Mouse (Mus musculus): ENCODE data around the gene 4930469K13Rik.
"Not testable (repeated sequence)": the region's sequence is repeated elsewhere in the genome, so short reads cannot be mapped to it uniquely, and the experiment has no call there.

The 4930469K13Rik gene

DNA sequence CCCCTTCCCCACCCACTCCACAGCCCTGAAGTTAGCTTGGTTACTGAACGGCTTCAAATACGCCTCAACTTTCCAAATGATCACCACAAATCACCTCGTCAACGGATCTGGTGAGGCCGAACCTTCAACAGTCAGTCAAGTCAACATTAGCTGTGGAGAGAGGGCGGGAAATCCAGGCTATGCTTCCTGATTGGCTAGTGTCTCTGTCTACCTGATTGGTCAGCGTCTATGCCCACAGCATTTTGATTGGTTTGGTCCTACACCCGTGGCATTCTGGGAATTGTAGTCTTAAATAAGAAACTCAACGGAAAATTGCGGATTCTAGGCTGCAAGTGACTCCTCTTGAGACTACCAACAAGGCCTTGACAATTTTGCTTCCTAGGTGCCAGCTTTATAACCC, at the start of gene 4930469K13Rik:
4930469K13Rik (minus strand) TSS at position 133 of the 400 bp plus-strand sequence.
- DNase-seq = no peak

DNA sequence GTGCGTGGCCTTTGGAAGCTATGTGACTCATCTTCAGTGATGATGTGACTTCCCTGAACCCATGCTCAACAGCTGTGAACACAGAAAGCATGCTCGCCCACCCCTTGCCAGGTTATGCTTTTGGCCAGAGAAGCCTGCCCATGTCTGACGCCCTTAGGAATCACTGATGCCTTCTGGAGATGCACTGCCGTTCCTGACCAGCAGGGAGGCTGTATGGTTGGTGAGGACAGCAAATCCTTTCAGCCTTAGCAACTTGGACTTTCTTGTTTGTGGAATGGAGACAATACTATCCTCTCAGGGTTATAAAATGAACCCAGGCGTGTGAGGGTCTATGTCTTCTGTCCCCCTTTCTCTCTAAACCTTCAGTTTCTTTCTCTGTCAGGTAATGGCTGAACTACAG, 48.6 kb upstream of the 4930469K13Rik start:
- no peak for DNase-seq

DNA sequence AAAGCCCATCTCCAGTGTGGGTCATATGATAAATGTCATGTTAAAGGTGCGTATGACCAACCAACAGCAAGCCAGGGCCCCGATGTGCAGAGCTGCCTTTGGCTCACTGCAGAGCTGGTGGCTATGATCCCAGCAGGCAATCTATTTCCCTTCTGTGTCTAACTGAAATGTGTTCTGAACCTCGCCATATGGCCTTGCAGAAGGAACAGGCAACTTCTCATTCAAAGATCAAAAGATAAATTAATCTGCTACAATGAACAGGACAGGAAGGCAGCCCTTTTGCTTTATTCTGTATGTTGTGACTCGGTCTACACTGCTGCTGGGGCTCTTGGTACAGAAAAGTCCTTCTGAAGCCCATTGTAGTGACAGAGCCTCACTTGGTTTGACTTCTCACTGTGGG, 46.1 kb upstream of the 4930469K13Rik start:
- no peak for DNase-seq

DNA sequence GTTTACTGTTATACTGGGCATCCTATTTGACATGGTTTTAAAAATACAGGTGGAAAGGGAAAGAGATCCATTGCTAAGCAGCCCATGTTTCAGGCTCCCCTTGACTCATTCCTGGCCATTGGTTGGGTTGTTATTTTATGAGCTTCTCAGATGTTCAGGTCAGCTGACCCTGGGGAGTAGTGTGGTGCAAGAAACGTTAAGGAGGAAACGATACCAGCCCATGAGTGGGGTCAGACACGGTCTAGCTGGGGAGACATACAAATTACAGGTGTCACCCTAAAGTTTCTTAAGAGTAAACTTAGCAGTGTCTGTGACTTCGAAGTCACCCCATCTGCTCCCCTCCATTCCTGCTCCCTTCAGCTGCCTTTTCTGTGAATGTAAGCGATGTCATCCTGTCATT, 45.6 kb upstream of the 4930469K13Rik start:
- DNase-seq = no peak

DNA sequence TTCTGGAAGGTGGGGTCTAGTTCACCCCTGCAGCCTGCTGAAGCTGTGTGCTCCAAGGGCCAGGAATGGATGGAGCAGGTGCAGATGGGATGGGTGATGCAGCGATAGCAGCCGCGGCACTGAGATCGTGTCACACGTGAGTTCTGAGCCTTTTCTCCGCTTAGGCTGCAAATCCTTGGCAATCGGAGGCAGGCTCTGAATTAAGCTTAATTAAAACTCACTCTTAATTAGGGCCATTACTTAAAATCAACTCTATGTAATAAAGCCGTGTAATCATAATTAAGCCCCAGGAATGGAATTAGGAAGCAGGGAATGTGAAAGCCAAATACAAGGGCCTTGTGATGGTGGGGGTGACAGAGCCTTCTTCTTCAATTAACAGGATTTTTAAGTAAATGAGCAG, 40.9 kb upstream of the 4930469K13Rik start:
- no peak for DNase-seq

DNA sequence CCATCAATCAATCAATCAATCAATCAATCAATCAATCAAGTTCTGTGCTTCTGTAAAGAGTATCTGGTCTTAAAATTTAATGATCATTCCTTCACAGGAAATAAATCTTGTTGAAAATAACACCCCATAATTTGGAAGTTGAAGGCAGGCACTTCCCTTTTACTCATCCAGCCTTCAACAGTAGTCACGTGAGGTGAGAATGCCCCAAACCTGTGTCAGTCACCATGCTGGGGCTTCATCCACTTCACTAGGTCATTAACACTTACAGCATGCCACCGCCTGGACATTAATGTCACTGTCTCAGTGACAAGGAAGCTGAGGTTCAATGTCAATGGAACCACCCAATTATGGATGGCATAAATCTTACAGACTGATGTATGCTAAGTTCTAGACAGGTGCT, 30.1 kb upstream of the 4930469K13Rik start:
- DNase-seq = no peak

DNA sequence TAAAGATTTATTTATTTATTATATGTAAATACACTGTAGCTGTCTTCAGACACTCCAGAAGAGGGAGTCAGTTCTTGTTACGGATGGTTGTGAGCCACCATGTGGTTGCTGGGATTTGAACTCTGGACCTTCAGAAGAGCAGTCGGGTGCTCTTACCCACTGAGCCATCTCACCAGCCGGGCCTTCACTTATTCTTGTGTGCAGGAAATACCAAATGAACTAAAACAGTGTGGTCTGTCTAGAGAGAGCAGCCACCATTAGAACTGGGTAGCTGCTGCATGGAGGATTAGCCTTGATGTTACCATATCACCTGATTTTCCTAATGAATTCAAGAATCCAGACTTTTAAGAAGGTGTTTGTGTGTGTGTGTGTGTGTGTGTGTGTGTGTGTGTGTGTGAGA, 27.4 kb upstream of the 4930469K13Rik start:
- DNase-seq = not testable (repeated sequence)

DNA sequence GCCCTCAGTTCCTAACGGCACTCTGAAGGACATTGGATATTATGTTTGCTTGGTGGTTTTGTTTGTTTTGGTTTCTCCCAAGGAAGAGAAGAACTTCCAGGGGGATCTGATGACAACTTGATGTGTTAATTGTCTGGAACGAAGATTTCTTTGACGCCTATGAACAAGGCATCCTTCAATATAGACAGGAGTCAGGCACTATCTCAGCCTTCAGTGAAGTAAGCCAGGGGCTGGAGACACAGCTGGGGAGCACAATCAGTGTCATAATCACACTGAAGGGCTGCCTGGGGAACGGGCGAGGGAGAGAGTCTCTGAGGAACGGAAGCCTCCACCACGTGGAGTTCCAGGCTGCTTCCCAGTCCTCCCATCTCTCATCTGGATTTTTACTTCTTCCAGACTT, 26.5 kb upstream of the 4930469K13Rik start:
- DNase-seq = no peak

DNA sequence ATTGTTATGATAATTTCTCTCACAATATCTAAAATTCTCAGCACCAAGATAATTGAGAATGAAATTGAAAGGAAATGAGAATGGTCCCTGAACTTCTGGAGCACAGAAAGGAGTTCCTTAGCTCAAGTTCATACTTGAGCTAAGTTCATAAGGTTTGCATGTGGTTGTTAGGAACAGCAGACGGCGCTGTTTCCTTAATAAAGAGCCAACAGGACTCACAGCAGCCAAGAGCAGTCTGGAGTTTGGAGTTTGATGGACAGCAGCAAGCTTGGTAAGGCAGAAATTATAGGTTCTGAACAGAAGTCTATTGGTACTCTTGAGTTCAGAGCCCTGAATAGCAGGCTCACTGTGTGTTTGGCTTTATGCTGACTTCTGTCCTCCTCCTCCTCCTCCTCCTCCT, 24.8 kb upstream of the 4930469K13Rik start:
- DNase-seq = peak; percentile 31

DNA sequence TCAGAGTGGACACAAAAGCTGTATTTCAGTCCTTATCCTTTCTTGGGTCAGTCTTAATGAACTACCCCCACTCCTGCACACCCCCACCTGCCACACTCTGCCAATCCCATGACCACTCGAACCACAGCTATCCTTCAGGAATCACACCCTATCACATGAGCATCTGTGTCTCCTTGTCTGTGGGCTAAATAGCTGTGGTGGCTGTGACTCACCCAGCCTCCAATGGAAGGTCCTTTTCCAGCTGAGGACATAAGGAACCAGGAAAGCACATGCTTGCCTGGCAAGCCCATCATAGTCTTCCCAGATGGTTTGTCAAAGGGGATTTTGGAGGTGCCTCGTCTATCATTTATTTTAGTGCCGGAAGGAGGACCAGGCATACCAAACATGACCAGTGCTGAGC, 20.0 kb upstream of the 4930469K13Rik start:
- no peak for DNase-seq

DNA sequence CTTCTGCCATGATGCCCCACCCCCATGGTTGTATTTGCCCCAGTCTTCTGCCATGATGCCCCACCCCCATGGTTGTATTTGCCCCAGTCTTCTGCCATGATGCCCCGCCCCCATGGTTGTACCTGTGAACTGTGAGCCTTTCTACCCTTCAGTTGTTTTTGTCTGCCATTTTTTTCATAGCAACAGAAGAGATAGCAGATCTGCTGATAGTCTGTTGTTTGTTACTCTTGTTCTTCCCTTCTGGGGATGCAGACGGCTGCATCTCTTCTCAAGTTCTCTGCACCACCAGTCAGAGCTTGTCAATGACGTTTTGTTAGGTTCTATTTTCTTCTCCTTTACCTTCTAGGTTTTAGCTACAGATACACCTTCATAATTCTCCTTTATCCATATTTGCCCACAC, 19.2 kb upstream of the 4930469K13Rik start:
- DNase-seq = no peak

DNA sequence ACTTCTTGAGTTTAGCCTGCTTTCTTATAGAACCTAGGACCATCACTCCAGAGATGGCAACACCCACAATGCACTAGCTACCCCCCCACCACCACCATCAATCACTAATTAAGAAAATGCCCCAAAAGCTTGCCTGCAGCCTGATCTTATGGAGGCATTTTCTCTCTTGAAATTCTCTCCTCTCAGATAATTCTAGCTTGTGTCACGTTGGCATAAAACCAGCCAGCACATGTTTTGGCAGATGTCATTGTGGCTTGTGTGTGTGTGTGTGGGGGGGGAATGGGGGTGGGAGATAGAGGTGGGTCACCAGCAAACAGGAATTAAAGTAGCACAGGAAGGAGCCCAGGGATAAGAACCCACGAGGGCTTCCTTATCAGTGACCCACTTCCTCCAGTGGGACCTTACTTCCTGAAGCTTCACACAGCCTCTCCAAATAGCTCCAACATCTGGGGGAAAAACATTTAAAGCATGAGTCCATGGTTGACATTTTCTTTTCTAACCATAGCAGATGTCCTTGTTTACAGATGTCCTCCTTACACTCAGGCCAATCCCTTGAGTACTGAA, 18.3 kb upstream of the 4930469K13Rik start:
- no peak for DNase-seq

DNA sequence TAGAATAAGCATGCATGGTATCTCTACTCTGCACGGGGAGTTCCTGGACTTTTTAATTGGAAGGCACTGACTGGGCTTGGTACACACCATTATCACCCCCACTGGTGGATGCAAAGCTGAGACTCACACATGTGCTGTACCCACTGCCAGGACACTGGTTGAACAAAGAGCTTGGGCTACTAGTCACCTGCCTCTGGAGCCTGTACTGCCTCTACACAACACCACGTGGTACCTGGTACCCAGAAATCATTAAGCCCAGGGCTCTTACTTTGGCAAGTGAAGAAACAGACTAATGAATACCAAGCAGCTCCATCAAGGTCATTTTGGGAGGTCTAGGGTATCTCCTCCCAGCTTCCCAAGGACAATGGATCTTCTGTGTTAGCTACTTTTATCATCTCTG, 15.4 kb upstream of the 4930469K13Rik start:
- no peak for DNase-seq

DNA sequence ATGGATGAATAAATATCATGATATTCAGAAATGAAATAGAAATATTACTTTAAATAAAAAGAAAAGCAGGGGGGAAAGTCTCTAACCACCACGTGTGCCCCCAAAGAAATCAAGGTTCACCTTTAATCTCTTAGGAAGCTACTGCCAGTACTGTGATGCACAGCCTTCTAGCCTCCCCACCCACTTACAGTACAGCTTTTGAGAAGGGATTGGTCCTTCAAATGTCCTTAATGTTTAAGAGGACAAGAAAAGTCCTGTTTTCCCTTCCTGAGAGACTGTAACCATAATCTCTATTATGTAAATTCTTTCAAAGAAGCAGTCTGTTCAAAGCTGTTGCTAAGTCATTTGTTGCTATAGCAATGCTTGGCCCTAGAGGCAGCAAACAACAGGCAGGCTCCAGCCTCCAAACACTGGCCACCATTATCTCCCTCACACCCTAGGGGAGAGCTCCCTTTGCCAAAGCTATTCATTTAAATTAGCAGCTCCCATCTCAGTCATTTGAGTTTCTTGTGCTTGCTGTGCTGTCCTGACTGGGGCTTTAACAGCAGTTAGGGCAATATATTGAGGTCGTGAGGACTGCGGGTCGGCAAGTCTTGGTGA, 14.5 kb upstream of the 4930469K13Rik start:
- DNase-seq = no peak

DNA sequence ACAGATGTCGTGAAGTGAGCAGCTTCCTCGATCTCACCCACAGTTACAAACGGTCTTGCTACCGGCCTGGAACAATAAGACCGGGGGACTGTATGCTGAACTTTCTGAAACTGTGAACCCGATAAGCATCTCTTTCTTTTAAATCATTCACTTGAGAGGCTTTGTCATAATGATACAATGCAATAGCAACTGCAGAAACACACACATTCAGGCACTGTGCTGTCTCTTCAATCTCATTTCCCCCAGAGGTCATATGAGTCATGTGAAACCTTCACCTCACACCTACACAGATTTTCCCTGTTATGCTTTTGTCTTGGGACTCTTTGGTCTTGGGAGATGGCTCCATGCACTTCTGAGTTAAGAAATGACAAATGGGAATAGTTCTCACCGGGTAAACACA, 13.6 kb upstream of the 4930469K13Rik start:
- DNase-seq = no peak

DNA sequence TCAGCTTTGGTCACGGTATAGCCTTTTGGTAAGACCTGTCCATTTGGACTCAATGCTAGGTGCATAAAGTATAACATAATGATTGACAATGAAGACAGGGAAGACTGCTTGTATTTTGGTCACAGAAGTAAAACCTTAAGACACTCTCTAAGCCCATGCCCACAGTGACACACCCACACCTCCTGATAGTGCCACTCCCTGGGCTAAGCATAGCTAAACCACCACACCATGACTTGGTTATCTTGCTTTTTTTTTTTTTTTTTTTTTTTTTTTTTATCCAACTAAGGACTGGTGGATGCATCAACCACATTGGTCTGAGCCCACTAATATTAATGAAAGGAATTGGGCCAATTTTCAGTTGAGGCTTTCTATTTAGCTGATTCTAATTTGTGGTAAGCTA, 10.9 kb upstream of the 4930469K13Rik start:
- no peak for DNase-seq

DNA sequence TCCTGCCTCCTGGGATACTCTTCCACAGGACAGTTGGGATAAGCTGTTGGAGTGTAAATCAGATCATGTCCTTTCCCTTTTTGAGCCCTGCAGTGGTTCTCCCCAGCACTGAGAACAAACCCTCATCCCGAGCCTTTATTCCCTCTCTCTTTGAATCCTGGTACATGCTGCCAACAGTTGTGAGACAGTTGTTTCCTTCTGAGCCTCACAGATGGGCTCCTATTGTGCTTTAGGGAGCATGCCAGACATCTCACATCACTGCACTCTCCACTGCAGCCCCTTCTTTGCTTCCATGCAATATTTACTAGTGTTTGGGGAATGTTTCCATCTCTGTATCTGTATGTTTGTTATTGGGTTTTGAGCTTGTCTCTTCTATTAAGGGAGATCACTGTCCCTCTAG, 6.6 kb upstream of the 4930469K13Rik start:
- no peak for DNase-seq

DNA sequence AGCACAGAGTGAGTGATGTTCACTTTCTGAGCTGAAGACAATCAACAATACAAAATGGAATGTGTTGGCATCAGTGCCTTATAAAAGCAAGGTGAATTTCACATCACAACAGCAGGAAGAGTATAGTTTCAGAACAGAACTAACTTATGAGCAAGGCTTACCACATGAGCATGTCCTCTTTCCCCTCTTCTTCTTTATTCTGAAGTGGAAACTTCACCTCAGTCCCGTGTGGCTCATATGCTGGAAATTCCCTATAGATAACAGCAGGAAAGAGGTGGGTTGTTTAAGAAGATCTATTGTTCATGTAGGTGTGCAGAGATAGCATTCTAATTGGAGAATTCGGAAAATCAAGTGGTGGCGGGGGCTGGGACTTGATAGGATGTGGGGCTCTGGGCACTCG, 3.5 kb upstream of the 4930469K13Rik start:
- no peak for DNase-seq

DNA sequence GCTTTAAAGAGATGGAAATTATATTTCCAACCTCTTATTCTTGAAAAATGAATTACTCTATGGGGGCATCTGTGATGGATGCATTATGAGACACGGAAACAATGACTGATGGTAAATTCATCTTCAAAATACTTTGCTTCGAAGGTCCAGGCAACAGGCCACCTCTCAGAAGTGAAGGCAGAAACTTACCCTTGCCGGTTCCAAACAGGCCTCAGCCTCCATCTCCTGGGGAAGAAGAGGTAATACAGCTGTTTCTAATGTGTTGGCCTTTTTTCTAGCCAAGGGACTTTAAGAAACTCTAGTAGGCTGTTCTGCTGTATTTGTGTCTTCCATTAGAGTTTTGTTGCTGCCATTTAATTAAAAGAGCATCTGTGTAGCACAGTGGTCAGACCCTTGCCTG, 11.3 kb downstream of the 4930469K13Rik start:
- no peak for DNase-seq

DNA sequence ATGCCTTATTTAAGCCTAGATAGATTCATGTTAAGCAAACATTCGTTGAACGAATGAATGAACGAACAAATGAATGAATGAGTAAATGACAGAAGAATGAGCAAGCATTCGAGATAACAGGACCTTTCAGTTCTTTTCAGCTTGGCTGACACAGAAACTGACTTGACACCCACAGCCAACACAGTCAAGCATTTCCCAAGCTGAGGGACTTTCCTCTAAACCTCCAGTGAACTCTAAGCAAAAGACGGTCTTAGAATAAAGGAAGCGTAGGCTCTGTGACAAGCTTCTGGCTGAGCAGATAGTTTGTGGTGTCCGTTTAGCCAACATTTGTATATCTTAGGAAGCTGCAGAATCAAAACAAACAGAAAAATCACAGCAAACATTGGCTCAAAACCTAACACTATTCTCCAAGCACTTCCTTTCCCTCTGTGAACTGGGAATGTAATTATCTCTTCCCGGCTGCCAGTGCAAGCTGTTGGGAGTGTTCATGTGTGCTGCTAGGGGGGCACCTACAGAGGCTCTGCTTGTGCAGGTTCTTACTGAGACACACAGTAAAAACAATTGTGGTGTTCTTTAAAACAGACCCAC, 12.1 kb downstream of the 4930469K13Rik start:
- DNase-seq = no peak

DNA sequence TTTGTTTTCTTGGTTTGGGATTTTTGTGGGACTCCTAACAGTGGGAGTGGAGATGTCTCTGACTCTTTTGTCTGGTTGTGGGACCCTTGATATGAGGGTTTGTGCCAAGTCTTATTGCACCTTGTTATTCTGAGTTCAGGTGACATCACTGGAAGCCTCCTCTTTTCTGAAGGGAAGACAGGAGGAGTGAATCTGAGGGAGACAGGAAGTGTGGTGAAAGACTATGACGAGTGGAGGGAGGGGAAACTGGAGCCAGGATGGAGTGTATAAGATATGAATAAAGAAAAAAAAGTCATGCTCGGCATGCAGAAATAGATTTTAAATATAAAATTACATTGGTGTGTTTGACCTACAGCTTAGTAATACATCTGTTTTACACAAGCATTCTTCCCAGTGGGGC, 13.7 kb downstream of the 4930469K13Rik start:
- no peak for DNase-seq

DNA sequence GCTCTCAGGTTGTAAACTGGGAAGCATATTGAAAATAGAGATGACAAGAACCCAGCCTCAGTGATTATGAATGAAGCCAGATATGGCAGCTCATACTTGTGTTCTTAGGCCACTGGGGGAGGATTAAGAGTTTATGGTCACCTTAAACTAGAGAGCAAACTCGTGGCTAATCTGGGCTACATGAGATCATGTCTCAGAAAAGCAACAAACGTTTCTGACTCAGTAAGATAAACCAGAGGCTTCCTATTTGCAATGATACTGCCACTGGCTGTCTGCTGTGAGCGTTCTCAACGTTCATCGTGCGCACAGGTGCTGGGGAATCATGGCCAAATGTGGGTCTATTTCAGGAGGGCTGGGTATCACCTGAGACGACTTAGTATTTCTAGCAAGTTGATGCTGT, 14.6 kb downstream of the 4930469K13Rik start:
- no peak for DNase-seq

DNA sequence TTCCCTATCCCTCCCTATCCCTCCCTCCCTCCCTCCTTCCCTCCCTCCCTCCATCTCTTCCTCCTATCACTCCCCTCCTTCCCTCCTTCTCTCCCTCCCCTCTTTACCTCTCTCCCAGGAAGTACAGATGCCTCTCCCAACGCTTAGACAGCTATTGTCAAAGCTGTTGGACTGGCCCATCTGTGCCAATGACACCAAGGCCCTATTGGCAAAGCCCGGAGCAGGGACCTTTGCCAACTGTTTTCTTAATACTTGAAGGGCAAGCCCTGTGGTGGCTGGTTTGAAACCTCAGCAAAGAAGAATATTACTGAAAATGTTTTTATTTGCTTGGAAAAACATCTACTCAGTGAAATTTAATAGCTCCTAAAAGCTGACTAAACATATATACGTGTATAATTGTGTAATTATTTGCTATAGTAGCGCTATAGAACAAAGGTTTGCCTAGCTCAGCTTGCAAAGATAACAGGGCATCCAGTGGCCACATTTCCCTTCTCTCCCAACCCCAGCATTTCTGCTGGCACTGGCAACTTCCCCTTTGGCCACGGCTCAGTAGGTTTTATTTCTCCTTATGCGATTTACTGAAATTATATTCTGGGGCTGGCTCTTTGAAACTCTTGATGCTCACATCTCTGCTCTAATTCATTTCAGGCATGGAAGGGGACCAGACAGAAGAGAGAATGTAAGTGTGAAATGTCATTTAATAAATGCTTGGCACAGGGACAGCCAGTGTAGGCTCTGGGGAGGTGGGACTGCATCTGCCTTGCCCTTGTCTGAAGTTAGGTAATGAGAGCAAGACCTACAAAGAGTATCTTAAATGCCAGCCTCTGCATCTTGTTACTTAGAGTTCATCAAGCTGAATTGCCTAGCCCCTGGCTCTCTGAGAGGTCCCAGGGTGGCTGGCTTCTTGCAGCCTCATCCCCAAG, 18.6 kb downstream of the 4930469K13Rik start:
- DNase-seq = no peak

DNA sequence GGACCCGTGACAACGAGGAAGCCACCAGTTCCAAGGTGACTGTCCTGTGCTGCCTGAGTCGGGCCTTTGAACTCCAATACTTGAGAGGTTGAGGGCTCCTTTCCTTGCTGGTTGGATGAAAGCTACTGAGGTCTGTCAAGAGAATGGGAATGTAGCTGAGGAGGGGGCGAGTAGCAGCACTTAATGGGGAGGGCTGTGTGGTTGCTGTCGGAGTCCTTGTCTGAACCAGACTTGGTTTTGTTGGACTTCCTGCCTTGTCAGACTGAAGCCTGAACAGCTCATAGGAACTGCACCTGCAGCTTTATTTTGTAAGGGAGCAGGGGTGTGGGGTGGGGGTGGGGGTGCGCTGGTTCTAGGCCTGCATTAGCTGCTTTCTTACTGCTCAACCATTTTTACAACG, 19.8 kb downstream of the 4930469K13Rik start:
- DNase-seq = no peak

All from right cerebral cortex, postnatal 4 days (tissue).